Mouse (Mus musculus) activated CD4-positive, CD25-positive, alpha-beta regulatory T cell (primary cell): Measurements from ENCODE around the gene Mybph. TPM values are rescaled to one million over a fixed set of nuclear protein-coding genes. Genes with fewer than 3 reads are reported as not detected.

Source experiments
- polyA plus RNA-seq, 2 experiments: library from polyadenylated mRNA; unstranded; fragments of 100-300 nt; shearing (Covaris generic); gene quantifications; one replicate each; pipeline ENCODE4 v1.2.1; 2017

Mybph gene
- polyA plus RNA-seq = not detected

DNA sequence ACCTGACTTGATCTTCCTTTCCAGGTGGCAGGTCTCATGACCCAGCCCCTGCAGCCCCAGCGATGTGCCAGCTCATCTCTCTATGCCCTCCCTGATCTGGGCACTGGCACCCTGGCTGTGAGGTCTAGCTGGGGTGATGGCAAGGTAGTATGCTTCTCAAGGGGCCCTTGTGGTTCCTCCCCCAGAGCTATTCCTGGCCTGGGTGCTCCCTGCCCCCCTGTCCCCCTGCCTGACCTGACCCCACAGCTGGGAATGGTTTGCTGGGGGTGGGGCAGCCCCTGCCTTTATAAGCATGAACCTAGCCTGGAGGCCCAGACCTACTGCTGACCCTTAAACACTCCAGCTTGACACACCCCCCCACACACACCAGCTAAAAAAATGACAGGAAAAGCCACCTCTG lies at the start of gene Mybph:
Gene Mybph (plus strand): TSS at position 323 of the 400 bp plus-strand sequence.

DNA sequence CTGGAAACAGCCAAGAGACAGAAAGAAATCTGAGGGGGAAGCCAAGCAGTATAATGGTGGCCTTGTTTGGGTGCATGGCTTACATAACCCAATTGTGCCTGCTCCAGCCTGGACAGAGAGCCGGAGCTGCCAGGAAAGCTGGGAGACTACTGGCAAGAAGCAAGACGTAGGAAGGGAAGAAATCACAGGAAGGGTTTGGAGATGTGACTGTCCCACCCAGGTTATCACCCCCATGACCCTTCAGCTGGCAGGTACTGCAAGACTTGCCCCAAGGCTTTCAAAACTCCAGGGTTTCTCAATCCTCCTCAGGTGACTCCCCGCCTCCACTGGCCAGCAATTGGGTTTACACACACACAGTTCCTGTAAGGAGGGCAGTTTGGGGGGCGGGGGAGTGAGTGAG lies 11.2 kb upstream of the Mybph start, which contains the start of gene Chil1:
Gene Chil1 (plus strand): TSS at position 152 of the 400 bp plus-strand sequence.

DNA sequence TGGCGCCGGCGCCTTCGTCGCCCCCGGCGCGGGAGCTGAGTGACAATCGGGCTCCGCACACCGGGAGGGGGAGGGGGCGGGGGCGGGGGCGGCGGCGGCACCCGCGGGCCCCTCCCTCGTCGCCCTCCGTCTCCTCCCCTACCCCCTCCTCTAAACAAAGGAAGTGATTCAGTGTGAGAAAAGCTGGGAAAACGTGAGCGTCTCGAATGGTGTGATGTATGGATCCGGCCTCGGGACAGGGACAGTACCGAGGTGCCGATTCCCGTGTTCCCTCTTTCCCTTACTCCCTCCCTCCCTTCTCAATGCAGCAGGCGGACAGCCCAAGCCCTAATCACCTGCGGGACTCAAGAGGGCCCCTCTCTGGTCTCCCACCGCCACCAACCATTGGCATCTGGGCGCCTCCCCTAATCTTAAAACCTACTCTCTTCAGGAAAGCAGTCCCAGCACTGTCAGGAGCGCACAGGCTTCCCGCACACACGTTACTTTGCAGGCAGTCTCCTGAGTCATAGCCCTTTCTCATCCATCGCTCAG lies 42.2 kb downstream of the Mybph start, which contains the start of gene Adora1:
Gene Adora1 (minus strand): TSS at position 41 of the 531 bp plus-strand sequence.

Other genes starting within 250 kb of the Mybph start
- not detected for gene Fmod, start 156.2 kb upstream of the Mybph start, polyA plus RNA-seq
- gene Btg2, start 114.3 kb upstream of the Mybph start, polyA plus RNA-seq = 100 to 1,000 TPM in 1 of 2 experiments, 10 to 100 TPM in 1; 91.7 to 160 TPM
- under 1 TPM in 1 of 2 experiments, not detected in 1; 0.27 TPM for gene Chit1, start 82.2 kb upstream of the Mybph start, polyA plus RNA-seq
- under 1 TPM; 0.16 to 0.49 TPM for gene Chil1, start 11.3 kb upstream of the Mybph start, polyA plus RNA-seq
- gene Adora1, start 42.0 kb downstream of the Mybph start, polyA plus RNA-seq = under 1 TPM in 1 of 2 experiments, not detected in 1; 0.10 TPM
- gene Myog, start 96.5 kb downstream of the Mybph start, polyA plus RNA-seq = not detected
- under 1 TPM in 1 of 2 experiments, not detected in 1; 0.32 TPM for gene Ppfia4, start 139.5 kb downstream of the Mybph start, polyA plus RNA-seq
- 10 to 100 TPM; 59.5 to 62.0 TPM for gene Tmem183a, start 168.5 kb downstream of the Mybph start, polyA plus RNA-seq
- gene 4933406M09Rik, start 192.5 kb downstream of the Mybph start, polyA plus RNA-seq = not detected
- gene Cyb5r1, start 212.1 kb downstream of the Mybph start, polyA plus RNA-seq = 10 to 100 TPM; 19.6 to 21.5 TPM
- gene Adipor1, start 221.9 kb downstream of the Mybph start, polyA plus RNA-seq = 10 to 100 TPM; 74.3 to 93.2 TPM